Mouse (Mus musculus) cerebellum, adult 11-12 months (tissue): Measurements from ENCODE around the gene Maged2.
A peak's percentile ranks its signal among the peaks of the same experiment; 100 is the strongest.
"Not testable (repeated sequence)": the region's sequence is repeated elsewhere in the genome, so short reads cannot be mapped to it uniquely, and the experiment has no call there.

Source experiments
- DNase-seq: peaks from one replicate; pipeline ENCODE4 v3.0.0; 2022

The Maged2 gene

GRCm38 (mm10) chrX:150814139-150814469, at the start of gene Maged2:
Maged2 (minus strand) TSS chrX:150814345.
- DNase-seq, result no peak

- DNase-seq, result no peak
These were observed 34.1 kb upstream of the Maged2 start for GRCm38 (mm10) chrX:150848230-150848629.

- not testable (repeated sequence) for DNase-seq
These were observed 31.5 kb upstream of the Maged2 start for GRCm38 (mm10) chrX:150845480-150846205.

- not testable (repeated sequence) for DNase-seq
These were observed 29.1 kb upstream of the Maged2 start for GRCm38 (mm10) chrX:150843257-150843656.

GRCm38 (mm10) chrX:150830297-150830696, 16.2 kb upstream of the Maged2 start:
- no peak for DNase-seq

GRCm38 (mm10) chrX:150817278-150817677, 3.1 kb upstream of the Maged2 start:
- no peak for DNase-seq

GRCm38 (mm10) chrX:150815601-150816000, 1.5 kb upstream of the Maged2 start:
- DNase-seq, result no peak

- no peak for DNase-seq
These were observed 544 bp downstream of the Maged2 start for GRCm38 (mm10) chrX:150813464-150814138.

- DNase-seq, result peak; percentile 94
These were observed 1.3 kb downstream of the Maged2 start for GRCm38 (mm10) chrX:150812787-150813298.

GRCm38 (mm10) chrX:150800987-150801386, 13.2 kb downstream of the Maged2 start:
- DNase-seq, result not testable (repeated sequence)

GRCm38 (mm10) chrX:150798493-150799177, 15.5 kb downstream of the Maged2 start:
- DNase-seq, result not testable (repeated sequence)
